Mouse (Mus musculus): ENCODE measurements around the gene BC005624. TPM values are rescaled to one million over a fixed set of nuclear protein-coding genes. Genes with fewer than 3 reads are reported as not detected.

BC005624 gene
- 28.2 and 29.3 TPM in 2 replicates for polyA plus RNA-seq (2015; fragmentation: Nextera tagmentation; extraction: Ambion mirVana)

GRCm38 (mm10) chr2:30981790-30982513 is at the start of gene BC005624, which contains the start of gene Usp20:
TSS of gene BC005624 (minus strand) at chr2:30982201.
TSS of gene Usp20 (plus strand) at chr2:30982279.
- Histone ChIP-seq H3K4me1 (replicated peaks; ENCODE audit: control insufficient read depth, insufficient read depth, low read length) (peaks cover 2% of the 10 kb centered on the region; the same call in 1 of the 2 replicates), H3K27ac (ENCODE audit: low read depth, low read length) (peak within 1 kb of the TSS; percentile 50; the same call in 1 of the 2 replicates), H3K4me2 (replicated peaks; ENCODE audit: low read depth) (peak within 1 kb of the TSS; percentile 88), H3K36me3 (ENCODE audit: control insufficient read depth, insufficient read depth) (peaks cover 18% of the 10 kb centered on the region), H3K9me3 (ENCODE audit: control insufficient read depth) (no peaks in the 10 kb centered on the region), H3K4me3 (ENCODE audit: low read depth, low read length) (peak within 1 kb of the TSS; percentile 86), H3K9ac (ENCODE audit: low read depth, low read length) (peak within 1 kb of the TSS; percentile 57), H3K27me3 (replicated peaks; ENCODE audit: control insufficient read depth, insufficient read depth, low read length) (no peaks in the 10 kb centered on the region)
- TF ChIP-seq CTCF (IDR thresholded peaks at IDR 0.05; ENCODE audit: low read depth), result no peak; the same call in 1 of the 2 replicates
- peak; percentile 98 for ATAC-seq
- WGBS, result under 1% methylated on average over 66 of the region's 66 CpGs

- no peaks in the 10 kb centered on the region for H3K27me3 ChIP-seq (replicated peaks; ENCODE audit: control insufficient read depth, insufficient read depth, low read length)
- H3K9me3 ChIP-seq (ENCODE audit: control insufficient read depth), result no peaks in the 10 kb centered on the region
- no peak overlapping the region for H3K4me2 ChIP-seq (replicated peaks; ENCODE audit: low read depth)
- TF ChIP-seq CTCF (IDR thresholded peaks at IDR 0.05; ENCODE audit: low read depth), result no peak
- no peaks in the 10 kb centered on the region for H3K4me1 ChIP-seq (replicated peaks; ENCODE audit: control insufficient read depth, insufficient read depth, low read length)
- H3K9ac ChIP-seq (ENCODE audit: low read depth, low read length), result no peak overlapping the region
- no peak for ATAC-seq
- H3K27ac ChIP-seq (ENCODE audit: low read depth, low read length), result no peak overlapping the region
- no peak overlapping the region for H3K4me3 ChIP-seq (ENCODE audit: low read depth, low read length)
- 65% methylated on average over 8 of the region's 8 CpGs for WGBS
- peaks cover 19% of the 10 kb centered on the region for H3K36me3 ChIP-seq (ENCODE audit: control insufficient read depth, insufficient read depth)
These were observed 44.6 kb upstream of the BC005624 start for GRCm38 (mm10) chr2:31026642-31027041.

DNA sequence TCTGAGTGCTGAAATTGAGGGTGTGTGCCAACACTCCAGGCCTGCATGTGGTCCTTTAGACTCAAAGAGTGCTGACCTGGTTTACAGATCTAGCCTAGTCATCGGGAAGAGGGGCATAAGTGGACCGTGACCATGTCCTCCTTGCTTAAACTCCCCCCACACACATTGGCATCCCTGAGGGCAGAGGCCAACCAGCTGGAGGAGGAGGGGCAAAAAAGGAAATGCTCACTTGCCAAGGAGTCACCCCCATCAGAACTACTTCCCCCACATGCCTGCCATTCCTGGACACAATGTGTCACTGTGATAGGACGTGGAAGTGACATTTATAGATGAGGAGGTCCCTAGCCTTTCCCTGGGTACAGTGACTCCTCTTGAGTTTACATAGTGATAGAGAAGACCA is 43.5 kb upstream of the BC005624 start:
- H3K27ac ChIP-seq (ENCODE audit: low read depth, low read length), result no peak overlapping the region
- H3K4me3 ChIP-seq (ENCODE audit: low read depth, low read length), result no peak overlapping the region
- H3K36me3 ChIP-seq (ENCODE audit: control insufficient read depth, insufficient read depth), result peaks cover 20% of the 10 kb centered on the region; the same call in 1 of the 2 replicates
- no peak for TF ChIP-seq CTCF (IDR thresholded peaks at IDR 0.05; ENCODE audit: low read depth)
- H3K4me2 ChIP-seq (replicated peaks; ENCODE audit: low read depth), result no peak overlapping the region
- WGBS, result 77% methylated on average over 3 of the region's 3 CpGs
- H3K4me1 ChIP-seq (replicated peaks; ENCODE audit: control insufficient read depth, insufficient read depth, low read length), result no peaks in the 10 kb centered on the region
- no peaks in the 10 kb centered on the region for H3K27me3 ChIP-seq (replicated peaks; ENCODE audit: control insufficient read depth, insufficient read depth, low read length)
- H3K9me3 ChIP-seq (ENCODE audit: control insufficient read depth), result no peaks in the 10 kb centered on the region
- H3K9ac ChIP-seq (ENCODE audit: low read depth, low read length), result no peak overlapping the region
- no peak for ATAC-seq

GRCm38 (mm10) chr2:31024618-31025370 is 42.8 kb upstream of the BC005624 start:
- Histone ChIP-seq H3K36me3 (ENCODE audit: control insufficient read depth, insufficient read depth) (peaks cover 24% of the 10 kb centered on the region; the same call in 1 of the 2 replicates), H3K9me3 (ENCODE audit: control insufficient read depth) (no peaks in the 10 kb centered on the region), H3K27me3 (replicated peaks; ENCODE audit: control insufficient read depth, insufficient read depth, low read length) (no peaks in the 10 kb centered on the region), H3K4me1 (replicated peaks; ENCODE audit: control insufficient read depth, insufficient read depth, low read length) (no peaks in the 10 kb centered on the region), H3K4me3 (ENCODE audit: low read depth, low read length) (no peak overlapping the region), H3K27ac (ENCODE audit: low read depth, low read length) (no peak overlapping the region), H3K4me2 (replicated peaks; ENCODE audit: low read depth) (no peak overlapping the region), H3K9ac (ENCODE audit: low read depth, low read length) (no peak overlapping the region)
- TF ChIP-seq CTCF (IDR thresholded peaks at IDR 0.05; ENCODE audit: low read depth), result peak; percentile 95
- whole genome bisulfite sequencing, result 26% methylated on average over 5 of the region's 5 CpGs
- ATAC-seq, result no peak

DNA sequence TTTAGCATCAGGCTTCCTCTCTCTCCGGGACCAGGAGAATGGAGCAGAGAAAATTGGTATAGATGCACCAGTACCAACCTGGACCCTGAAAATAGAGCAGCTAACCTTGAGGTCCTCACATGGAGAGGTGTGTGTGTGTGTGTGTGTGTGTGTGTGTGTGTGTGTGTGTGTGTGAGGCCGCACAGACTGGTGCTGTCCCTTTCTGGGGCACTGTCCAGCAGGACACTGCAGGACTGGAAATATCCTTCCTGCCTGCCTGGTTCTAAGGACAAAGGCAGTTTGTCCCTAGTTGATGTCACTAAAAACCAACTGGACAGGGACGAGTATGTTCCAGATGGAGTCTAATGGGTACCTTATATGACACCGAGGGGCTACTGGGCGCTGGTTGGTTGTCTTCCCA is 41.9 kb upstream of the BC005624 start:
- no peak overlapping the region for H3K27ac ChIP-seq (ENCODE audit: low read depth, low read length)
- 76% methylated on average over 5 of the region's 5 CpGs for WGBS
- no peaks in the 10 kb centered on the region for H3K9me3 ChIP-seq (ENCODE audit: control insufficient read depth)
- H3K4me1 ChIP-seq (replicated peaks; ENCODE audit: control insufficient read depth, insufficient read depth, low read length), result no peaks in the 10 kb centered on the region
- no peaks in the 10 kb centered on the region for H3K27me3 ChIP-seq (replicated peaks; ENCODE audit: control insufficient read depth, insufficient read depth, low read length)
- H3K9ac ChIP-seq (ENCODE audit: low read depth, low read length), result no peak overlapping the region
- TF ChIP-seq CTCF (IDR thresholded peaks at IDR 0.05; ENCODE audit: low read depth), result no peak
- no peak overlapping the region for H3K4me2 ChIP-seq (replicated peaks; ENCODE audit: low read depth)
- no peak for ATAC-seq
- H3K4me3 ChIP-seq (ENCODE audit: low read depth, low read length), result no peak overlapping the region
- H3K36me3 ChIP-seq (ENCODE audit: control insufficient read depth, insufficient read depth), result peaks cover 26% of the 10 kb centered on the region; the same call in 1 of the 2 replicates

GRCm38 (mm10) chr2:31020202-31020601 is 38.2 kb upstream of the BC005624 start:
- WGBS, result 85% methylated on average over 2 of the region's 2 CpGs
- no peak overlapping the region for H3K9ac ChIP-seq (ENCODE audit: low read depth, low read length)
- H3K4me2 ChIP-seq (replicated peaks; ENCODE audit: low read depth), result no peak overlapping the region
- H3K9me3 ChIP-seq (ENCODE audit: control insufficient read depth), result no peaks in the 10 kb centered on the region
- TF ChIP-seq CTCF (IDR thresholded peaks at IDR 0.05; ENCODE audit: low read depth), result no peak
- H3K4me1 ChIP-seq (replicated peaks; ENCODE audit: control insufficient read depth, insufficient read depth, low read length), result no peaks in the 10 kb centered on the region
- peaks cover 41% of the 10 kb centered on the region; the same call in 1 of the 2 replicates for H3K36me3 ChIP-seq (ENCODE audit: control insufficient read depth, insufficient read depth)
- no peak overlapping the region for H3K27ac ChIP-seq (ENCODE audit: low read depth, low read length)
- ATAC-seq, result no peak
- no peaks in the 10 kb centered on the region for H3K27me3 ChIP-seq (replicated peaks; ENCODE audit: control insufficient read depth, insufficient read depth, low read length)
- no peak overlapping the region for H3K4me3 ChIP-seq (ENCODE audit: low read depth, low read length)

Data from intestine, postnatal 0 days (tissue).